Mouse (Mus musculus) layer of hippocampus, postnatal 14 days (tissue): ENCODE results near the gene Rab25. TPM values are rescaled to one million over a fixed set of nuclear protein-coding genes. Genes with fewer than 3 reads are reported as not detected.

Source experiments
- DNase-seq, 2 experiments: peaks; one replicate each; pipeline ENCODE4 v3.0.0; 2021 to 2022; ENCODE audit warnings: low spot score in 2 of 2, mixed read lengths in 1 of 2
- total RNA-seq, 2 experiments: library from RNA; stranded (reverse); gene quantifications; 2 replicates each; pipeline ENCODE4 v1.2.3; 2021

Rab25 gene
- total RNA-seq, 2 experiments from 2014 or later = not detected

- no peak for DNase-seq
Measured at GRCm38 (mm10) chr3:88567892-88568291, 19.8 kb upstream of the Rab25 start.

DNA sequence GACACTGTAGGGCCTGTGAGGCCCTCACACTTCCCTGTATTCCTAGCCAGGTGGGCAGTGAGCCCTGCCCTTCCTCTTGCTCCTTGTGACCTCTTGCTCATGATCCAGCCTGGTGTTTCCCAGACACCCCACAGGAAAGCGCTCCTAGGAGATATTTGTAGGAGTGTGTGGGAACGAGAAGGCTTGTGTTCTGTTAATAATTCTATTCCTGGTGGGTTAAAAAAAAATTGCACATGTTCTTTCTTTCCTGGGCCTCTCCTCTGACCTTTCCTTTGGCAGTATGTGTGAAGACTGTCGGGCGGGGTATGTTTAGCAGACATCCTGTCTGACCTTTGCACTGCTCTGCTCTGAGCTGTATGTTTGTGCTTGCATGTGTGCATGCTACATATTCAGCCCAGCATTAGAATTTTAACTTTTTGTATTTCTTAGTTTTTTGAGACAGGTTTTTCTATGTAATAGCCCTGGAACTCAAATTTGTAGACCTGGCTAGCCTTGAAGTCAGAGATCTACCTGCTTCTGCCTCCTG lies 18.5 kb upstream of the Rab25 start:
- DNase-seq = no peak

- DNase-seq = no peak
Measured at GRCm38 (mm10) chr3:88566116-88566515, 18.0 kb upstream of the Rab25 start.

- DNase-seq = no peak
Measured at GRCm38 (mm10) chr3:88563966-88564365, 15.9 kb upstream of the Rab25 start.

DNA sequence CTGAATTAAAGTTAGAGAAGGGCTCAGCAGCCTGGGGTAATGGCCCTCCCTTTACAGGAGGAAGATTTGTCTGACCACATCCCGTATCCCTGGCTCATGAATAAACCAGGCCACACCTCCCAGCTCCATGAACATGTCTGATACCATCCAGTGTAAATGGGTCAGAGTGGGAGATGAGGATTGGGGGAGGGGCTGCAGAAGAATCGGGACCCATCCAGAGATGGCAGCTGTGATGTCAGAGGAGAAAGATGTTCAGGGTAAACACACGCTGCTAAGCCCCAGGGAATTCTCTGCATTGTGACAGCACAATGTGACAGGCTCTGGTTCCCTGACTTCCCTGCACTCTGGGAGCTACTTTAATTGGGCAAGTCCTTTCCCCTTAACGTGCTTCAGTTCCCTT lies 15.3 kb upstream of the Rab25 start:
- DNase-seq = no peak

DNA sequence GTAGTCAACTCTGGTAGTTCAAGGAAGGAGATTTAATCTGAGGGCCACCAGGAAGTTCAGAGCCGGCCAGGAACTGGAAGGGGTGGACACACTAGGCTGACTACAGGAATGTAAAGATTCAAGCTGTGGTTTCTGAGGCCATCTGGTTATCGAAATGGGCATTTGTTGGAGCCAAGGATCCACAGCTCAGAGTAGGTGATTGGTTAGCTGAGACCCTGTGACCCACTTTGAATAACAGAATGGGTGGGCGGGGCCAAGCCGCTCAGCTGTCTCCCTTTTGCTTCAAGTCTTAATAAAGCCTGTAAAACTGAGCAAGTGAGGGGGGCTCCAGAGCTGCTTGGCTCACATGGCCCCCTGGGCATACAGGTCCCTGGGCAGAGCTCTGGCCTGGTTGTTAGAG lies 13.9 kb upstream of the Rab25 start:
- no peak for DNase-seq

DNA sequence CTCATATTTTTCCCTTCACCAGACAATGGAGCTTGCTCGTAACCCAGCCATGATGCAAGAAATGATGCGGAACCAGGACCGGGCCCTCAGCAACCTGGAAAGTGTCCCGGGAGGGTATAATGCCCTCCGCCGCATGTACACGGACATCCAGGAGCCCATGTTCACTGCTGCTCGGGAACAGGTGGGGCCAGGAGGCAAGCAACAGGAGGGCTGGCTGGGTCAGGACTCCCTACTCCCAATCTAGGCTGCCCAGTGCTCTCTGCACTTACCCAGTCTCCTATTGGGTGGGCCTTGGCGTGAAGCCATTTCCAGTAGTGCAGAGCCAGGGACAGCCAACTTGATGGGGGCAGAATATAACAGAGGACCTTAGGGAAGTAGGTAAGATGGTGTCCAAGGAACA lies 11.5 kb upstream of the Rab25 start:
- no peak for DNase-seq

DNA sequence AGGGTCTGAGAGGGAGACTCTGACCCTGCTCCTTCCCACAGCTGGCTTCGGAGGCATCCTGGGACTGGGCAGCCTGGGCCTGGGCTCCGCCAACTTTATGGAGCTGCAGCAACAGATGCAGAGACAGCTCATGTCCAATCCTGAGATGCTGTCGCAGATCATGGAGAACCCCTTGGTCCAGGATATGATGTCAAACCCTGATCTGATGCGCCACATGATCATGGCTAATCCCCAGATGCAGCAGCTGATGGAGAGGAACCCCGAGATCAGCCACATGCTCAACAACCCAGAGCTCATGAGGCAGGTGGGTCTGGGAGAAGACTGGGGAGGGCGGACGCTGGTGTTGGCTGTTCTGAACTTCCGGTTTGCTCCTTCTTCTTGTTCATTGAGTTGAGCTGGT lies 8.5 kb upstream of the Rab25 start:
- DNase-seq = no peak

DNA sequence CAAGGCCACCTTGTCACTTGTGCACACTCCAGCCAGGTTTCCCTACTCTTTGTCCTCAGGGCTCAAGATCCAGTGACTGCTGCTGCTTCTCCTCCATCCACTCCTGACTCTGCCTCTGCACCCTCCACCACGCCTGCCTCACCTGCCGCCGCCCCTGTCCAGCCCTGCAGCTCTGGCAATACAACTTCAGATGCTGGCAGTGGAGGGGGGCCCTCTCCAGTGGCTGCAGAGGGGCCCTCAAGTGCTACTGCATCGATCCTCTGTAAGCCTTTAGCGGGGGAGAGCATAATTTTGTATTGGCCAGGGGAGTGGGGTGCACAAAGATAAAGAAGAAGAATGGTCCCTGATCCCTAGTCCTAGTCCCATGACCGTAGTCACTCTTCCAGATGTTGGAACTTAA lies 7.6 kb upstream of the Rab25 start:
- no peak for DNase-seq

GRCm38 (mm10) chr3:88555069-88555605 lies 7.0 kb upstream of the Rab25 start:
- DNase-seq = no peak

DNA sequence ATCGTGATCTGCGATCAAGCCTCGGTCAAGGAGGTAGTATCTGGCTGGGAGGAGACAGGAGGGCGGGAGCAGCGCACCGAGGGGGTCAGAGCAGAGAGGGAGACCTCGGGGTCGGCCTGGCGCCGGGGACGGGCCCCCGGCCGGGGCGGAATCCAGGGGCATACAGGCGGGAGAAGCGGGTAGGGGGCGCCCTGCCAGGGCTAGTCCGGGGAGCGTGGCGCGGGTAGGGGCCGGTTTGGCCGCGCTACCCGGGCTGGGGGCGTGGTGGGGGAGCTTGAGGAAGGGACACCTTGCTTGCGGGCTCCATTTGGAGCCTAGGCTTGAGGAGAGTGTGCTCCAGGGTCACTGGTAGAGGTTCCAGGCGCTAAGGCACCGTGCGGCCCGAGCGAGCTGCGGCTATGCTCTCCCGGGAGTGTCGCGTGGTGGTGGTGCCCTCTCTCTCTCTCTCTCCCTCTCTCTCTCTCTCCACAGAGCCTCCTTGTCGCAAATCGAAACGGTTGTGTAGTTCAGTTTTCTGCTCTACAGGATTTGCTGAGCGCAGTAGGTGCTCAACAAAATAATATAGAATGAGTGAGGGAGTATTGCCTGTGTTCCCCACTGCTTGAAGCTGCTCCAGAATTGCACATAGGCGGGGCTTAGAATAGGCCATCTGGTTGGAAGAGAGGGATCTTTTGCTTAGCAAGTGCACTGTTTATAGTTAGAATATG lies 5.9 kb upstream of the Rab25 start:
- DNase-seq = peak; percentile 58 to 73

GRCm38 (mm10) chr3:88553525-88553879 lies 5.4 kb upstream of the Rab25 start, which contains the start of gene Ubqln4:
TSS of gene Ubqln4 (plus strand) at chr3:88553758.
- peak; percentile 89 to 90 for DNase-seq

DNA sequence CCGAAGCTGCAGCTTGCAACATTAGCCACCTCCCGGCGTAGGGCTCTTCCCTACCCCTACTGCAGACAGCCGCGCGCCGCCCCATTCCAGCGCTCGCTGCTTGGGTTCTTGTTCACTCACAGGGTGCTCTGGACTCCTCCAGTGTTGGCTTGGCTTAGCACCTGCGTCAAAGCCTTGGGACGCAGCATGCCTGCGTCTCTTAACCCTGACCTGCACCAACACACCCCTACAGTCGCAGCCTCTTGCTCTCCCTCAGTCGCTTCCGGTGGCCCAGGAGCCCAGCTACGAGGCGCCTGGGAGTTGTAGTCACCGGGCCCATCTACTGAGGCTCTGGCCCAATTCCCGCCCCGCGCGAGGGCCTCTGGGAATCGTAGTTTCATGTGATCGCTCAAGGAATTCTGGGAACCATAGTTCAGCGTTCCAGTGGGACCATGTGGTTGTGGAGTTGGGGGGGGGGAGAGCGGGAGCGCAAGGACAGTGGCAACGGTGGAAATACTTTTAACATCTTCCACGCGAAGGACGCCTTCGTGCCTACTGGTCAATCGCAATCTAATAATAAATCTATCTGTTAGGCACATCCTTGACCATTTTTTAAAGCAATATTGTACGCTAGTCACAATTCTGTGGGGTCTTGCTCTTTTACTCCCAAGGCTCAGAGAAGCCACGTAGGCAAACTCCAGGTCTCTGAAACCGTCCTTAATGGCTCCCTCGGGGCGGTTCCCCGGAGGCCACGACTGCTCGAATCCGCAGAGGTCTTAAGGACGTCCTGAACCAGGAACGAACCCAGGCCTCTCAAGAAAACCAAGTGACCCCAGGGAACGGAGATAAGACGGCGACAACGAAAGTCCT lies 4.8 kb upstream of the Rab25 start, which contains the start of gene Lamtor2:
TSS of gene Lamtor2 (minus strand) at position 399 of the 849 bp plus-strand sequence.
- peak; percentile 96 to 99 for DNase-seq

GRCm38 (mm10) chr3:88552082-88552645 lies 4.1 kb upstream of the Rab25 start:
- no peak for DNase-seq

DNA sequence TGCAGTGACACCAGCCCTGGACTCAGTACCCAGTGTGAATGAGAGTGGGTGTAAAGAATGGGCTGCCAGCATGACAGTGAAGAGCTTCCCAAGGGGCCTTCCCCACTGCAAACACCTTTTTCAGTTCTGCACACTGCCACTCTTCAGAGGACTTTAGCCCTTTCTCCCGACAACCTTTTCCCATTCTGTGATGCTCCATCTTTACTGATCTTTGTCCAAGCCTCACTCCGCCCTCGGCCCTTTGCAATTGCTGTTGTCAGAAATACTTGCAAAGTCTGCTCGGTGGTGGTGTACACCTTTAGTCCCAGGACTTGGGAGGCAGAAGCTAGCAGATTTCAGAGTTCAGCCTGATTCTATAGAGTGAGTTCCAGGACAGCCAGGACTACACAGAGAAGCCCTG lies 3.5 kb upstream of the Rab25 start:
- no peak for DNase-seq

DNA sequence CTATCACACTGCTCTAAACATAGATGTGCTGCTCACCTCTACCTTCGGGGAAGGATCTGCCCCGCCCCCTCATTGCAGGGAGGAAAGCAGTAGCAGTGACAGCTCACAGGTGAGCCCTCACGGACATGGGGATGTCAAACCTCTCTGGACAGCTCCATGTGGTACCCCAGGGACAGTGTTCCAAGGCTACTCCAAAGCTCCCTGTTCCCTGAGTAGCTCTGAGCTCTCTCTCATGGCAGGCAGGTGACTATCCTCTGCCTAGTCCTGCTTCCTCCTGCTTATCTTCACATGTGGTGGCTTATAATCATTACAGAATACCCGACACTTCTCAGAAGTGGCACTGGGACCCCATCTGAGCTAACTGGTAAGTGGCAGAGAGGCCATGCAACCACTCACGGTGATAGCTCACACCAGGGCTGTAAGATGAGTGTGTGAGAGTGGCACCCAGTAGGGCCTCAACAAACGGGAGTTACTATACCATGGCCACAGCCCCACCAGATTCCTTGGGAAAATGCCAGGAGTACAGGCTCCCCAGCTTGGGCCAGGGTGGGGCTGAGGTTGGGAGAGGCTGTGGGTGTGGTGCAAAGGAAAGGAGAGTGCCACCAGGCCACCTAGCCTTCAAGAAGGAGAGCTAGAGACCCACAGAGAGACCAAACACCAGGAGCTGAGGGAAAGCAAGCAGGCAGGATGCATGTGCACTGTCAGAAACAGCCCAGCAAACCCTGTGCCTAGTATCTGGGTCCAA lies 1.3 kb downstream of the Rab25 start:
- no peak for DNase-seq

DNA sequence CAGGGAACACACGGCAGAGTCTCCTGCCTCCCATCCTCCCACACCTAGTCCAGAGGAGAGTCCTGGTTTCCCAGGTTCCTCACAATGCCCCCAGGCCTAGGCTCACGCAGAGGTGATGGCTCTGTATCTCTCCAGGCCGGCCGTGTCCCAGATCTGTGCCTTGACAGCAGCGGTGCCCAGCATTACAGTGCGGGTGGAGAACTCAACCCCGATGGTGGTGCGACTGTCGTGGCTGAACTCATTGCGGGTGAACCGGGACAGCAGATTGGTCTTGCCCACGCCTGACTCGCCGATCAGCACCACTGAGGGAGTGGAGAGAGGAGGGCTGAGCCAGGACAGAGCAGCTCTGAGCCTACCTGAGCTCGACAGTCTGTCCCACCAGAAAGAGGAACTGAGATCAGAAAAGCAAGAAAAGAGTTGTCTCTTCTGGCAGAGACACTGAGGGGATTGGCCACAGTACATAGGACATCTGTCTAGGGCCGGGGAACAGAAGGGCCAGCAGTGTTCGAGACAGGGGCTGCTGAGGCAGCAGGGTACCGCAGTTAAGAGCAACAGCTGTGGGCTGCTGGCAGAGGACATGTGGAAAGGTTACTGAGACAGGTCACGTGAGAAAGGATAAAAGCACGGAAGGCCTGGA lies 3.0 kb downstream of the Rab25 start:
- DNase-seq = no peak

DNA sequence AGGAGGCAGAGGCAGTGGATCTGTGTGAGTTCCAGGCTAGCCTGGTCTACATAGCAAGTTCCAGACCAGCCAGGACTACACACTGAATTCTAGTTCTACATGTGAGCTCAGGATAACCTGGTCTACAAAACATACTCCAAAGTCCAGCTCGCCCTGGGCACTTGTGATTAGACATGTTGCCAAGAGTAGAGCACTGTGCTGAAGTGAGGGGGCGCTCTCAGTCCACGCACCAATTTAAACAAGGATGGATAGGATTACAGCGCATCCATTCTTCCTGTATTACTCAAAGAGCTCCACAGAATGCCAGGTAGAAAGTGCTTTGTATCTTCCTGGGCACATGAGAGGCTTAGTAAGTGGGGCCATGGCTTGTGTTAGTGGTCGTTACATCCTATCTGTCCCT lies 3.6 kb downstream of the Rab25 start:
- no peak for DNase-seq

DNA sequence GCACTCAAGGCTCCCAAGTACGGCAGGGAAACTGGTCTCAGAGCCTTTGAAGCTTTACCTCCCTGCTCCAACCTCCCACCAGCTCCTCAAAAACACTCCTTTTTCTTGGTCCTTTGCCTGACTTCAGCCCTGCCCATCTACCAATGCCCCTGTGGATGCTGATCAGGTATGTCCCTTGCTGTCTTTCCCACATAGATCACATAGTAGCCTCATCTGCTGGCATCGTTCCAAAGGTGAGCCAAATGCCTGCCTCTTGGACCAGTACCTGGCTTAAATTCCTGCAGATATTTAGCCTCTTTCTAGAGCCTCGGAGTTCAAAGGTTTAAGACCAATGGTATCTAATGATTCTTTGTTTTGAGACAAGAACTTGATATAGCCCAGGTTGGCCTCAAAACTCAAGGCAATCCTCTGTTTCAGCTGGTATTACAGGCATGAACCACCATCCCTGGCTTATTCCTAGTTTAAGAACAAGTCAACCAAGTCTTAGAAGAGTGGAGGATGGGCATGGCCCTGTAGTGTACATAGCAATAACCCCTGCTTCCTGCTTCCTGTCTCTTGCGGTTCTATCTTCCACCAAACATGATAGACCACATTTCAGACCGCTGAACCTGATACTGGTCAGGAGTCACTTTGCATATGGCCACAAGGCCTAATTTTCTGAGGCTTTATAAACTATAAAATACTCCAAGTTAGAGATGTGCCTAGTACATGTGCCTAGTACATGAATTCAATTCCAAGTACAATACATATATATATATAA lies 4.3 kb downstream of the Rab25 start:
- no peak for DNase-seq

GRCm38 (mm10) chr3:88543174-88543573 lies 4.9 kb downstream of the Rab25 start:
- no peak for DNase-seq
